Mouse (Mus musculus) left cerebral cortex, adult 11 months (tissue): ENCODE results near the gene Lars2.
A peak's percentile ranks its signal among the peaks of the same experiment; 100 is the strongest.
"Not testable (repeated sequence)": the region's sequence is repeated elsewhere in the genome, so short reads cannot be mapped to it uniquely, and the experiment has no call there.

Experiments
- DNase-seq: peaks from one replicate; pipeline ENCODE4 v3.0.0; 2022; ENCODE audit warnings: low spot score

Gene Lars2

DNA sequence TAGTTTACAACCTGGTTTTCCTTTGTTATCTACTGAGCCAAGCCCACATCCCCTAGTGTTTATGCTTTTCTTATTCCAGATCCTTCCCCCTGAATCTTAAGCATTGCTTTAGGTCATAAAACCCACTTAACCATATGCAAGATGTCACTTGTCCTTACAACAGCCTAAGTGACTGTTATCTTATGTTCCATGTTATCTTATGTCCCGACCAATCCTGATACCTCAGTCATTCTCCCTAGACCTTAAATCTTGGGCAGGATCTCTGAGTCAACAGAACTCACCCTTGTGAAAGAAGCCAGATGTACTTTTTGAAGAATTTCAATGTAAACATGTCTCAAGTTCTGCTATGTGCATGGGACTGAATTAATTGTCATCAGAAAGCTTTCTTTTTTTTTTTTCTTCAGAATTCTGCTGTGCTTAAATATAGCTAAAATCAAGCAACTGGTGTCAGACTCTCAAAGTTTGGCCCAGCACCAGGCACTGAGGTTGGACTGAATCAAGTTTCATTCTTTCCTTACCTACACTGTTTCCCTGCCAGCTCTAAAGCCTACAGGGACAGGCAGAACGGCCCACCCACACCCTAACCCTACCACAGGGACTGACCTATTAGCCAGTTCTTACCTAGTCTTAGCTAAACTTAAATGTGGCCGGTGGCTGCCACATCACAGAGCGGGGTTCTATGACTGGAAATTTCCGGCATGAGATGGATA, 24.6 kb downstream of the Lars2 start:
- DNase-seq: no peak

DNA sequence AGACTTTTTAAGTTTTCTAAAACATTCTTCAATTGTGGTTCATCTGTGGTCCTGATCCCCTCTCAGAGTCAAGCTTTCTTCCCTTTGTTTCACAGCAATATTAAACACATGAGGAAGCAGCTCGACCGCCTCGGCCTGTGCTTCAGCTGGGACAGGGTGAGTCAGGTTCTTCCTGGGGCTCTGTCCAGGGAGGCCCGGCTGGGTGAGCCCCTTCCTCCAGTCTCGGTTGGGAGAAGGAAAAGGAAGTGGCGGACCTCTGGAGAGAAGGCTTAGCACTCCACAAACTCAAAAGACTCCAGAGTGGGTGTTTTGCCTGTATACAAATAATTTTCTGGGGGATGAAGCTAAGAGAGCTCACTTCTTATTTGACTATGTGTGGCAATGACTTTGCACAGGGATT, 28.1 kb downstream of the Lars2 start:
- DNase-seq: no peak

DNA sequence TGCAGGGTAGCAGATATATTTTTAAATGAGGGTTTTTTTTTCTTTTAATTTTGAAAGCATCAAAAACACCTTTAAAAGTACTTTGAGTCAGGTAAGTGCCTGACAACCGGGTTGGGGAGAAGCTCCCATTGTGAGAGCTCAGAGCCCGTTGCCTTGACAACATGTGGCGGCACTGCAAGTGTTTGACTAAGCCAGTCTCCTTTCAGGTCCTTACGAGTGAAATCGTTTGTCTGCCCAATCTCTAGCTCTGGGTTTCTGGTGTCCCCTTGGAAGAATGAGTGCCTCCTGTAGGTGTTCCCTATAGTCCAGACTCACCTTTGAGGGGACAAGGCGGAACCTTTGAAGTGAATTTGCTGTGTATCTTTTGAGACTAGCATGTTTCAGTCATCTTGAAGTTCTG, 31.0 kb downstream of the Lars2 start:
- DNase-seq: no peak

DNA sequence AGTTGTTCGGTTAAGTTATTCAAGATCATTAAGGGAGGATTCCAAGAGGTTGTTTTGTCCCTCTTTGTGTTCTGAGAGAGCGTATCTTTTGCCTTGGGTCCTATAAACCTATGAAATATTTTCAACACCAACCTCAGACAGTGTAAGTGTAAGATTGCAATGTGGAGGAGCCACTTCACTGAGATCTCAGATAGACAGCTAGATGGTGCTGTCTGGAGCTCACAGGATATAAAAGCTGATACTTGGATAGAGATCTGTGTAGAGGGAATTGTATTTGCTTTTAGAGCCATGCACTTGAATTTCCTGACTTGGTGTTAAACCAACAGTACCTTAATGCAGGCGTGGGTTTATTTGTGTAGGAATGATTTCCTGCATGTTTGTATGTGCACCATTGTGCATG, 35.5 kb downstream of the Lars2 start:
- DNase-seq: no peak

DNA sequence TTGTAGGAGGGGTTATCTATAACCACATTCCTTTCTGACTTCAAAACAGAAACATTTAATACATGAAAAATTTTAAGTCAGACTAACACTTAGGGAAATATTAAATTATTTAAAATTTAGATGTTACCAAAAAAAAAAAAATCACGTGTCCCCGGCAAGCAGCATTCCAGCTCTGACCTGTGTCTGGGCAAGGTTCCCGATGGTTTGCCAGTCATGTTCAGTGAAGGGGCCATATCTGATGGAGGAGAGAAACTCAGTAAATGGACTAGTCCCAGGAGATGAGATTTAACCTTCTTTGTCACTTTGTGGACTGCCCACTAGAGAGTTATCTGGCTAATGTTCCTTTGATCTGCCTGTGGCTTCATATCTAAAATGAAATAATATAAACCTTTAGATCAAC, 36.3 kb downstream of the Lars2 start:
- no peak for DNase-seq

DNA sequence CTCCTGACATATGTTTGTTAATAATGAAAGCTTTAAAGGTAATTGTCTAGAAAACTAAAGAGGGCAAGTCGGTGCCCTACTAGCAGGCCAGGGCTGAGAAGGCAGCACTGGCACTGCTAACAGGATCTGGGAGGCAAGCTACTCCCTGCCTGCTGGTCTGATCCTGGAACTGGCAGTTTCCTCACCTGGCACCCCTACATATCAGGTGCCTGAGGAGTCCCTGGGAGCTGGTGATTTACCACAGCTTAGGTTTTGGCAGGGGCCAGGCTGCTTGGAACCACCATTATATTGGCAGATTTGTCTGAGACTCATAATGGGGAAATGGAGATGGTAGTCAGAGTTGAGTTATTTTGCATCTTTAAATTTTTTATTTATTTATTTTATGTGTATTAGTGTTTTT, 38.5 kb downstream of the Lars2 start:
- DNase-seq: no peak

DNA sequence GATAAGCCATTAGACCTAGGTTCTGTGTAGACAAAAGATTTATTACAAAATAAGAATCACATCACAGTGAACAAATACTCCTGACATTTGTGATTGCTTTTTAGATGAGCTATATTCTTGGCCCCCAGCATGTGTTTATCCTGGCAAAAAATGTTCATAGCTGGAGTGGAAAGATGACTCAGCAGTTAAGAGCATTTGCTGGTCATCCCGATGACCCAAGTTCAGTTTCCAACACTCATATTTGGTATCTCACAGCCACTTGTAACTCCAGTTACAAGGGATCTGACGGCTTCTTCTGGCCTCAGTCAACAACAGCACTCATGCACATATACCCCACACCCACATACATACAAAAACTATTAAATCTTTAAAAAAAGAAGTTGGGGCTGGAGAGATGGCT, 42.0 kb downstream of the Lars2 start:
- DNase-seq: no peak

DNA sequence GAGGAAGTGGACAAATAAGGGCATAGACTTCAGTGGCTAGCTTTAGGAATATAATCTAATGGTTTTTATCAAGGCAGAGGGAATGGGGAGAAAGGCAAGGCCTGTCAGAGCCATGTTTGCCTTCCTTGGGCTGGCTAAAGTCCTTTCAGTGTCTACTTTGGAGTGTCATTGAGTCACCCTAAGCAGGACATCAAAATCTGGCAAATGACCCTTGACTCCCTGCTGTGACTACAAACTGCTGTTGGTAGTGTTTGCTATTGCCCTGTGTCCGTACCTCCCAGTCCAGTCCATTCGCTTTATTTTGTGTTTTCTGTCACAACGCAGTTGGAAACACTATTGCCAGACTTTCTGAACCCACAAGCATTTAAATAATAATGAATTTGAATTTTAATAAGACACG, 63.1 kb downstream of the Lars2 start:
- DNase-seq: no peak

DNA sequence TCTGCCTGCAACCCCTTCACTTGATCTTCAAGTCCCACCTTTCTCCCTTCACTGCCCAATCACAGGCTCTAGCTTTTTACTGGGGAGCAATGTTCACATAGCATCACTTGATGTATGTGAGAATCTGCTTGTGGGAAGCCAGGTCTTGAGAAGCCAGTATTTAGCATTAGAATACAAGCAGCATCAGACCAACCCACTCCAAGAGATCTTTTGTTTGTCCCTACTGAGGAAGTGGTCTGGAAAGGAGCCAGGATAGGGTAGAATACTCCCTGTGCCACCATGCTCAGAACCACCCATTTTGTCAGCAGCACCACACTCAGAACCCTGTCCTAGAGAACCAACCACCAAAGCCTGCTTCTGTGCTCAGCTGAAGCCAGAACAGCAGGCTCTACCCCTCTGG, 64.2 kb downstream of the Lars2 start:
- no peak for DNase-seq

DNA sequence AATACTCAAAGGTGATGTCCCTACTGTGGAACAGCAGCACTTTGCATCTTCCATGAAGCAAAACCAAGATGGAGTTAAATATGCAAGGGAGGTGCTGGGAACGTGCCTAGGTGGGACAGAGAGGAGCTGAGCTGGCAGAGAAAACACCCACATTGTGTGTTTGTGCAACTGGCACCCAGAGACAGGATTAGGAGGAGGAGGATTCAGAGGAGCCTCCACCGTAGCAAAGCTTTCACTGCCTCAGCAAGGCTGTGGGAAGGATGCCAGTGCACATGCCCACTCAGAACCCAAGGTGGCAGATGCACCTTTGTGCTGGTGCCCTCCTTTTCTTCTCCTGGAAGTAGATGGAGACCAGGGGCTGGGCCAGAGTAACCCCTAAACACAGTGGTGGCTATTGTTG, 71.5 kb downstream of the Lars2 start:
- DNase-seq: peak; percentile 22

DNA sequence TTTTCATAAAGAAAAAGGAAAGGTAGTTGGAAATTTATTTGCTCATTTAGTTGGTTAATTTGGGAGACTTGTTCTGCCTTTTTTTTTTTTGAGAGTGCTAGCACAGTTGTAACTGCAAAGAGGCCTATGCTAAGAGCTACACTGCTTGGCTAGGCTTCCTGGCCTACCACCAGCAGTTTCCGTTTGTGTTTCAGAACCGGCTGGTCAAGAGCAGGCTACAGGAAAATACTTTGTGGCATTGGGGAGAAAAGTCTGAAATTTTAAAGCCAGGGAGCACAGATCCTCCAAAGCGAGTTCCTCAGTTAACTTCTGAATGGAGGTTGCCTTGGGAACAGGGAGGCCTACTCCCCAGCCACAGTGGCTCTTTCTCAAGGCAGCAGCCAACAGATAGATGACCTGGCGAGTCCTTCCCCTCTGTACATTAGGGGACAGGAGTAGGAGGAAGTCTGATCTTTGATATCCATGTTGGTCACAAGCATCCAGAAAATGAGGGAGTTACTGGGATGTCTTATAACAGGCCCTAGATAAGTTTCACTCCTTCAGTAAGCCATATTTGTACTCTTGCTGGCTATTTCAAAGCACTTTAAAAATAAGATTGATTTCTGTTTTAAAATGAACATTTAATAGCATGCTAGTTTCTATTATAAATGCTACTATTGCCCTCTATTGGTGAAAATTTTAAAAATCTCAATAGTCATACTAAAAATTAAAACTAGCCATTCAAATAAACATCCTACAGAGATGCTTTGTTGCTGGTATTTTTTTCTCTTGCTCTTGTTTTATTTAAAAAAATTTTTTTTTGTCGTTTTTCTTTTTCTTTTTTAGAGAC, 73.7 kb downstream of the Lars2 start:
- no peak for DNase-seq

DNA sequence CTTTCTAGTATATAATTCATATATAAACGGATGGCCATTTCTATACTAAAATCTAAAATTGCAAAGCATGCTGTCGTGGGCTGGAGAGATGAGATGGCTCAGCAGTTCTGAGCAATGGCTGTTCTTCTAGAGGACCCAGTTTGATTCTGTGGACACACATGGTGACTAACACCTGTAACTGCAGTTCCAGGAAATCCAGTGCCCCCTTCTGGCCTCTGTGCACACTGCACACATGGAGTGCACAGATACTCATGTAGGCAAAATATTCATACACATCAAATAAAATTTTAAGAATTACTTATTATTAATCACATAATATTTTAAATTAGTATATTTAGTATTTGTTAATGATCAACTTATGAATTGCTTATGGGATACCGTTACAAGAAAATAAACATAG, 80.4 kb downstream of the Lars2 start:
- DNase-seq: not testable (repeated sequence)

DNA sequence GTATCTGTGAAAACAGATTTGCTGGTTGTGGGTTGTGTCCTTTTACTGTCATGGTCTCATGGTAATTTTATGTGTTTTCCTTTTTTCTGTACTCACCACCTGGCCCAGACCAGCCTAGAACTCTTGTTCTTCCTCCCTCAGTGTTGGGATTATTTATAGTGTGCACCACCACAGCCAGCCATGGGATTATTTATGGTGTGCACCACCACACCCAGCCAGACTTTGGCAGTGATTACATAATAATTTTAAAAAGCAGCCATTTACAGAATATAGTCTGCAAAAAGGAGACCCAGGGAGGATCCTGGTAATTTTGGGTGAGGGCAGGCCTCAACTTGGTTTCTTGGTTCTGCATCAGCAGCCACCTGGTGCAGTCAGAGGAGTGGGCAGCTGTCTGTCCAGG, 81.9 kb downstream of the Lars2 start:
- no peak for DNase-seq

DNA sequence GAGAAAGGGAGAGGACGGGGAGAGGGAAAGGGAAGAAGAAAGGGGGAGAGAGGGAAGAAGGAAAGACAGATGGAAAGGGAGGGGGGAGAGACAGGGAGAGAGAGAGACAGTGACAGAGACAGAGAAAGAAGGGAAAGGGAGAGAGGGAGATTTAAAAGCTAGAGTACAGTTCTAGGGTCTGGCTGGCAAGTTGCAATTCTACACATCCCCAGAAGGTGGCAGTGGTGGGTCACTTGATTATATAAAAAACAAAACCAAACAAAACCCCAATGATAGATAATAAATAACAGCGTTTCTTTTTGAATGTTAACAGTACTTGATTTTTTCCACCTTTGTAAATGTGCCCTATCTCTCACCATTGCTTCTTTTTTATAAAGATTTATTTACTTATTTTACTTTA, 83.4 kb downstream of the Lars2 start:
- DNase-seq: no peak

DNA sequence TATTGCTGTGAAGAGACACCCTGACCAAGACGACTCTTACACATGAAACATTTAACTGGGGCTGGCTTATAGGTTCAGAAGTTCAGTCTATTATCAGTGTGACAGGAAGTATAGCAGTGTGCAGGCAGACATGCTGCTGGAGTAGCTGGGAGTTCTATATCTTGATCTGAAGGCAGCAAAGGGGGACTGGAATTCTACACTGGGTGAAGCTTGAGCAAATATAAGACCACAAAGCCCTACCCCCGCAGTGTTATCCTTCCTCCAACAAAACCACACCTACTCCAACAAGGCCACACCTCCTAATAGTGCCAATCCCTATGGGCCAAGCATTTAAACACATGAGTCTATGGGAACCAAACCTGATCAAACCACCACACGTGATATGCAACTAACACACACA, 85.0 kb downstream of the Lars2 start:
- DNase-seq: no peak

DNA sequence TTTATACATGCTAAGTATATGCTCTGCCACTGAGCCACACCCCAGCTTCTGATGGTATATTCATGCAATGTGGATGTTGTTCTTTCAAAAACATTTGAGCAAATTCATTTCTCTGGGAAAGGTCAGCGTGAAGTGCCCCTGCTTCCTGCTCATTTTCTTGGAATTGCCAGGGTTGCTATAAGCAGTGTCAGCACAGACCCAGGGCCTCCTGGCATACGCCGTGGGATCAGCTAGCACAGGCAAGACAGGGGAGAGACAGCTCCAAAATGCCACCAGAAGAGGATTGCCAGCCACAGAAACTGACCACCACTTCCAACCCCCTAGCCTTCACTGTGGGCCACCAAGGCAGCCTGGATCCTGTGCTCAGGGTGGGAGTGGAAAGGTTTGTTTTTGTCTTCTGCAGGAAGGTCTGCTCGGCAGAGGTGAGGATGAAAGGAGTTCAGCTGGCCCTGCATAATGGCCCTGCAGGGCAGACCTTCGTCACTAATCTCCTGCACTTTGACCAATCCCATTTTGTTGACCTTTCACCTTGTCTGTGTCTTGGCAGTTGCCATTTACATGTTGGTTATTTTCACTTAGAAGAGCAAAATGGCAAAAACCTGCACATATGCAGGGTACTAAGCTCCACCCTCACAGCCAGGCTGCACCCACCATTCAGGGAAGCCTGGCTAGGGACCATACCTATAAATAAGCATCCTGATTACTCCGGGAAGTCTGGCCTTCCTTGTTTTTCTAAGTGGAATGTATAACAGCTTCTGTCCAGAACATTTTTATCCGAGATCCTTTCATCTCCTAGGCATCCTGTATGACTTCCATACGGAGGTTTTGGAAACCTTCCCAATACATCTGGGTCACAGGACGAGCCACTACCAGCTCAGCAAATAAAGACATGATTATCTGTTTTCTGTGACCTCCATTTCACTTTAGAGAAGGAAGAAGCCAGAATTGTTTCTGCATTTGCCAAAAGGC, 90.2 kb downstream of the Lars2 start:
- DNase-seq: no peak

DNA sequence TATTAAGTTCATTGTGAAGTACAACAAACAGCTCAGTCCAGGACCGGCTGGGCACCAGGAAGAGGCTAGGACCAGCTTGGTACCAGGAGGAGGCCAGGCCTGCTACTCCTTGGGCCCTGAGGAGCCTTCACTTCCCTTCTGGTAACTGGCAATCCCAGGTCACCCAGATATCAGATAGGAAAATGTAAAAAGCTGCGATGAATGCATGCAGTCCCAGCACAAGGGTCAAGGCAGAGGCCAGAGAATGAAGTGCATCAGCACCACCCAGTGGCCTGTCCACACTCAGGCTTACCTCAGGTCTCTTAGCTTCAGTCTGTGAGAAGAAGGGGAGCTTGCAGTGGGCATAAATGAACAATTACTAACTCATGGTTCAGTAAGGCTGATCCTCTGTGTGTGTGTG, 90.9 kb downstream of the Lars2 start:
- DNase-seq: no peak

DNA sequence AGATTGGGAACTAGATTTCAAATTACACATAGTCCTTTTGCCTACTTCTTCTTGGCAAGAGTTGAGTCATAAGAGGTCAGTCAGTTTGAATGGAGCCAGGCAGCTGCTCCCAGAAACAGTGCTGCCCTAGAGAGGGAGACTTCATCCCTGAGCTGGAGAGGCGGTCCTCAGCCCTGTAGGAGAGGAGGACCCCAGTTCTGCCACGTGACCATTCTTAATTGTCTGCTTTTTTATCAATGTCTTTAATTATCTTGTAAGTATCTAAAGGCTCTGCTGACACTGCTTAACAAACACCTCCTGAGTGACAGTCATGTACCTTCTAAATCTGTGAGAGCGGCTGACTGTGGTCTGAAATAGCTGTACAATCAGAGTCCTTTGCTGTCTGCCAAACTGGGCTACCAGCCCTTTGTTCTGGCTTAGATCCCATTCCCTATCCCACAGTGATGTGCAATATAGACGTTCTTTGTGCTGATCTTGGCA, 100.5 kb downstream of the Lars2 start:
- DNase-seq: peak; percentile 49

DNA sequence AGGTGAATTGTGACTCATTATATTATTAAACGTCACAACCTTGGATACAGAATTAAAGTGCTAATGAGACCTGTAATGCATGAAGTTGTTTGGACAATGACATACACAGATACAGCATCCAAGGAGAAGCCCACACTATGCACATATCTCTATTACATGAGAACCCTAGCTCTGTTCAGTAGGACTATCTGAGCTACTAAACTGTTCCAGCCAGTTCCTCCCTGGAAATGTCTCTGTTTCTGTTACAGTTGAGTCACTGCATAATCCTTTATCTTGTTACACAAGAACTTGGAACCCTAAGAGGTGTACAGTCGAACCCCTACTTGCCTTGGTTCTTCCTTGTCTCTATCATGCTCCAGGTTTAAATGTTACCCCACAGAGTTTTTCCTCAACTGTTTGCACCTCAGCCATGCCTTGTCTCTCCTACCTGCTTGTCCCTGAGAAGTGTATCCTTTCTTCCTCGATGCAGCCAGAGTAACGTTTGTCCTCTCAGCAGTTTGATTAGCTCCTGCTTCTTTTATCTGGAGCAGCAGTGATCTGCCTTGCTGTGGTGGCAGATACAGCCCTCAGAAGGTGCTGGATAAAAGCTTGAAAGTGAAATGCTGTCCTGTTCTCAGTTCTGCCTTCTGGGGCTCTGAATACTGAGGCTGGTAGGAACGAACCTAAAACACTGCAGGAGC, 101.8 kb downstream of the Lars2 start:
- DNase-seq: no peak

DNA sequence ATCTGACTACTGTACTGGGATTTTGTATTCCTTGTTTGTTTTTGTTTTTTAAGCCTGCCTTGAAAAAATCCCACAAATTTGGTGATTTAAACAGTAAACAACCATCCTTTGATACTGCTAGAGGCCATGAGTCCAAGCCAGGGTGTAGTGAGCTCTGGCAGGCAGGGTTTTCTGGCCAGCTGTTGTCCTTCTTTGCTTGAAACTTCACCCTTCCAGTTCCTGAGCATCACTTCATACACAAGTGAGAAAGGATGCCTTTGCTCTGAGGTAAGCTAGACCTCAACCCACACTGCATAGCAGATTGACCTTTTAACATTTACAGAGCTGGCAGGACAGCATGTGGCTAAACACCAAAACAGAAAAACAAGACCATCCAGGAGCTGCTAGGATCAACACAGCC, 102.4 kb downstream of the Lars2 start:
- DNase-seq: no peak

DNA sequence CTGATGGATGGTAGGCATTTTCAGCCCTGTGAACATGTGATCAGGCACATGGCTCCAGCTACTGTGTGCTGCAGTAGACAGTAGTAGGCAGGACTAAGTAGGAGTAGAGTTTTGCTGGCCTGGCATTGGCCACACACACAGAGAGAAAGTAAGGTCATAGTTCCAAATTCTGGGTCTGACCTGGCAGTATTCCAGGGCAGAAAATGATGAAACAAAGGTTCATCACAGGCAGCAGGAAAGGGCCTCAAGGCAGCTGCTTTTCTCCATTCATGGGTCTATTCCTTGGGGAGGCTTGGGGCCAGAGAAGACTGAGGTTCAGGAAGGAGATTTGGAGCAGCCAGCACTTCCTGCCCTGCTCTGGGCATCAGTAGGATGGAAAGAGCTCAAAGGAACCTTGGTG, 106.7 kb downstream of the Lars2 start:
- DNase-seq: no peak

DNA sequence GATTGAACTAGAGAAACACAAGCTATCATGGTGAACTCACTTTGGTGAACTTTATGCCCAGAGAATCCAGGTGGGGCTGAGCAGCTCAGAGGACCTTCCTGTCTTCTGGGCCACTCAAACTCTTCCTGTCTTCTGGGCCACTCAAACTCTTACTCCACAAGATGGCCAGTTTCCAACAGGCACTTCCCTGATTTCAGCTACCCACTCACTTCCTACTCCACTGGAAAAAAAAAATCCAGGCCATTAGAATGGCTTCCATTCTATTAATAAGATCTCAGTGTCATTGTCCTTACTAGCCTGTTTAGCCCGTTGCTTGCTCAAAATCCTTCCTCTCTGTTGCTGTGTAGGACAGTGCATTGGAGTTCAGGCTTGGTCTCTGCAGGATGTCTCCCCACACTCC, 108.8 kb downstream of the Lars2 start:
- no peak for DNase-seq
